Mouse (Mus musculus) MEL (cell line): Measurements from ENCODE around the gene Cd79b. TPM values are rescaled to one million over a fixed set of nuclear protein-coding genes. Genes with fewer than 3 reads are reported as not detected.
A peak's percentile ranks its signal among the peaks of the same experiment; 100 is the strongest.

Source experiments
- DNase-seq: peaks from one replicate; pipeline ENCODE4 v3.0.0; 2011; ENCODE audit warnings: low read depth, low spot score
- H3K27ac ChIP-seq: 2 replicates; pipeline ENCODE4 v1.5.1; 2012; ENCODE audit warnings: low read depth, mild to moderate bottlenecking, control low read depth, low read length, moderate library complexity; ENCODE audit not compliant: control insufficient read depth
- H3K27me3 ChIP-seq, 2 experiments: fragments of 150-350 bp in 1 of 2; sonication (generic) in 1 of 2; 2 replicates each; pipeline ENCODE4 v1.6.1; 2012; ENCODE audit warnings: low read length in 2 of 2, mild to moderate bottlenecking in 2 of 2, improper control_type of control experiment in 1 of 2, moderate library complexity in 1 of 2; ENCODE audit not compliant: insufficient read depth in 2 of 2, control insufficient read depth in 1 of 2
- H3K36me3 ChIP-seq, 2 experiments: 2 replicates each; pipeline ENCODE4 v1.6.1; 2012 to 2014; ENCODE audit warnings: low read length in 2 of 2, improper control_type of control experiment in 1 of 2, inconsistent platforms in 1 of 2, mild to moderate bottlenecking in 1 of 2; ENCODE audit not compliant: insufficient read depth in 2 of 2, control insufficient read depth in 1 of 2
- H3K4me1 ChIP-seq, 2 experiments: fragments of 150-350 bp in 1 of 2; sonication (generic) in 1 of 2; 2 replicates each; pipeline ENCODE4 v1.6.1; 2012; ENCODE audit warnings: low read length in 2 of 2, improper control_type of control experiment in 1 of 2, mild to moderate bottlenecking in 1 of 2; ENCODE audit not compliant: insufficient read depth in 2 of 2, control insufficient read depth in 1 of 2
- H3K4me3 ChIP-seq, 2 experiments: fragments of 150-350 bp in 1 of 2; sonication (generic) in 1 of 2; 2 replicates each; pipeline ENCODE4 v1.5.1; 2012; ENCODE audit warnings: low read depth in 2 of 2, low read length in 2 of 2, mild to moderate bottlenecking in 2 of 2, moderate library complexity in 2 of 2, control low read depth in 1 of 2, improper control_type of control experiment in 1 of 2; ENCODE audit not compliant: control insufficient read depth in 1 of 2, insufficient read depth in 1 of 2
- H3K79me2 ChIP-seq: 2 replicates; pipeline ENCODE4 v1.6.1; 2012; ENCODE audit warnings: mild to moderate bottlenecking, low read length, moderate library complexity; ENCODE audit not compliant: control insufficient read depth, poor library complexity, insufficient read depth
- H3K9ac ChIP-seq: 2 replicates; pipeline ENCODE4 v1.6.1; 2012; ENCODE audit warnings: low read depth, mild to moderate bottlenecking, control low read depth, low read length, moderate library complexity; ENCODE audit not compliant: control insufficient read depth, poor library complexity, severe bottlenecking
- H3K9me3 ChIP-seq: fragments of 150-350 bp; sonication (generic); replicated peaks from 2 replicates; pipeline ENCODE4 v1.6.1; 2012; ENCODE audit warnings: mild to moderate bottlenecking, low read length, improper control_type of control experiment, moderate library complexity; ENCODE audit not compliant: insufficient read depth
- CHD1 ChIP-seq: IDR thresholded peaks from 2 replicates; pipeline ENCODE4 v1.6.1; 2012; ENCODE audit warnings: low read depth, mild to moderate bottlenecking, inconsistent platforms, low read length, improper control_type of control experiment
- CHD2 ChIP-seq: IDR thresholded peaks from 2 replicates; pipeline ENCODE4 v1.6.1; 2011; ENCODE audit warnings: low read length, improper control_type of control experiment
- CTCF ChIP-seq, 3 experiments: IDR thresholded peaks in 2 of 3; conservative IDR thresholded peaks in 1 of 3; 2 replicates each; pipeline ENCODE4 v1.5.1; 2011 to 2012; ENCODE audit warnings: low read length in 3 of 3, low read depth in 2 of 3, mild to moderate bottlenecking in 2 of 3, improper control_type of control experiment in 1 of 3, inconsistent platforms in 1 of 3, mixed read lengths in 1 of 3, moderate library complexity in 1 of 3; ENCODE audit not compliant: control insufficient read depth in 1 of 3, insufficient read depth in 1 of 3, poor library complexity in 1 of 3, severe bottlenecking in 1 of 3
- ELF1 ChIP-seq: IDR thresholded peaks from 2 replicates; pipeline ENCODE4 v1.6.1; 2014; ENCODE audit warnings: low read depth, mild to moderate bottlenecking, inconsistent platforms, low read length, improper control_type of control experiment, moderate library complexity
- EP300 ChIP-seq, 2 experiments: IDR thresholded peaks; 2 replicates each; pipeline ENCODE4 v1.6.1; 2011; ENCODE audit warnings: improper control_type of control experiment in 2 of 2, low read length in 2 of 2, low read depth in 1 of 2, mild to moderate bottlenecking in 1 of 2
- ETS1 ChIP-seq: IDR thresholded peaks from 2 replicates; pipeline ENCODE4 v1.6.1; 2012; ENCODE audit warnings: low read depth, mild to moderate bottlenecking, inconsistent platforms, low read length, improper control_type of control experiment, moderate library complexity
- GABPA ChIP-seq: IDR thresholded peaks from 2 replicates; pipeline ENCODE4 v1.6.1; 2012; ENCODE audit warnings: low read depth, mild to moderate bottlenecking, inconsistent platforms, low read length, improper control_type of control experiment, moderate library complexity
- GATA1 ChIP-seq: IDR thresholded peaks from 2 replicates; pipeline ENCODE4 v1.6.1; 2011; ENCODE audit warnings: low read depth, low read length, improper control_type of control experiment
- HCFC1 ChIP-seq: IDR thresholded peaks from 2 replicates; pipeline ENCODE4 v1.6.1; 2012; ENCODE audit warnings: low read depth, mild to moderate bottlenecking, inconsistent platforms, low read length, improper control_type of control experiment, moderate library complexity
- JUND ChIP-seq: IDR thresholded peaks from 2 replicates; pipeline ENCODE4 v1.6.1; 2011; ENCODE audit warnings: low read depth, mild to moderate bottlenecking, improper control_type of control experiment, low read length
- MAFK ChIP-seq: IDR thresholded peaks from 2 replicates; pipeline ENCODE4 v1.6.1; 2011; ENCODE audit warnings: low read depth, mild to moderate bottlenecking, low read length, improper control_type of control experiment, borderline replicate concordance
- MAZ ChIP-seq: IDR thresholded peaks from 2 replicates; pipeline ENCODE4 v1.6.1; 2012; ENCODE audit warnings: low read depth, mild to moderate bottlenecking, inconsistent platforms, low read length, improper control_type of control experiment
- MEF2A ChIP-seq: IDR thresholded peaks from 2 replicates; pipeline ENCODE4 v1.6.1; 2014; ENCODE audit warnings: low read depth, mild to moderate bottlenecking, inconsistent platforms, low read length, improper control_type of control experiment; ENCODE audit not compliant: poor library complexity, insufficient replicate concordance, severe bottlenecking; ENCODE audit errors: extremely low read depth
- MXI1 ChIP-seq: IDR thresholded peaks from 2 replicates; pipeline ENCODE4 v1.6.1; 2011; ENCODE audit warnings: mild to moderate bottlenecking, low read depth, low read length, improper control_type of control experiment
- NELFE ChIP-seq: IDR thresholded peaks from 2 replicates; pipeline ENCODE4 v1.6.1; 2011; ENCODE audit warnings: low read depth, low read length, improper control_type of control experiment
- NRF1 ChIP-seq: IDR thresholded peaks from 2 replicates; pipeline ENCODE4 v1.6.1; 2014; ENCODE audit warnings: low read depth, mild to moderate bottlenecking, inconsistent platforms, low read length, improper control_type of control experiment, moderate library complexity; ENCODE audit not compliant: poor library complexity, insufficient read depth, severe bottlenecking
- POLR2A ChIP-seq, 2 experiments: IDR thresholded peaks; 2 replicates each; pipeline ENCODE4 v1.6.1; 2011 to 2012; ENCODE audit warnings: low read length in 2 of 2, mild to moderate bottlenecking in 2 of 2, control low read depth in 1 of 2, improper control_type of control experiment in 1 of 2, low read depth in 1 of 2, moderate library complexity in 1 of 2; ENCODE audit not compliant: control insufficient read depth in 1 of 2, insufficient read depth in 1 of 2, poor library complexity in 1 of 2
- POLR2AphosphoS5 ChIP-seq: IDR thresholded peaks from 2 replicates; pipeline ENCODE4 v1.6.1; 2012; ENCODE audit warnings: low read depth, borderline replicate concordance, mild to moderate bottlenecking, inconsistent platforms, low read length, moderate library complexity, mixed read lengths
- RAD21 ChIP-seq: IDR thresholded peaks from 2 replicates; pipeline ENCODE4 v1.6.1; 2011; ENCODE audit warnings: mild to moderate bottlenecking, low read depth, low read length, improper control_type of control experiment
- SIN3A ChIP-seq: IDR thresholded peaks from 2 replicates; pipeline ENCODE4 v1.6.1; 2012; ENCODE audit warnings: low read length, improper control_type of control experiment, inconsistent platforms
- SMC3 ChIP-seq: IDR thresholded peaks from 2 replicates; pipeline ENCODE4 v1.6.1; 2011; ENCODE audit warnings: low read depth, low read length, improper control_type of control experiment
- TAL1 ChIP-seq: IDR thresholded peaks from 2 replicates; pipeline ENCODE4 v1.6.1; 2012; ENCODE audit warnings: mild to moderate bottlenecking, inconsistent platforms, low read length, moderate library complexity, mixed read lengths
- TBP ChIP-seq: IDR thresholded peaks from 2 replicates; pipeline ENCODE4 v1.8.0; 2011; ENCODE audit warnings: low read depth, low read length, improper control_type of control experiment
- TCF12 ChIP-seq: IDR thresholded peaks from 2 replicates; pipeline ENCODE4 v1.6.1; 2014; ENCODE audit warnings: low read depth, mild to moderate bottlenecking, inconsistent platforms, low read length, improper control_type of control experiment, moderate library complexity
- USF1 ChIP-seq: IDR thresholded peaks from 2 replicates; pipeline ENCODE4 v1.6.1; 2014; ENCODE audit warnings: low read depth, mild to moderate bottlenecking, inconsistent platforms, low read length, improper control_type of control experiment, moderate library complexity
- USF2 ChIP-seq, 2 experiments: IDR thresholded peaks; 2 replicates each; pipeline ENCODE4 v1.6.1; 2011 to 2012; ENCODE audit warnings: improper control_type of control experiment in 2 of 2, low read length in 2 of 2, borderline replicate concordance in 1 of 2, inconsistent platforms in 1 of 2, low read depth in 1 of 2, mild to moderate bottlenecking in 1 of 2; ENCODE audit not compliant: insufficient read depth in 1 of 2
- ZC3H11A ChIP-seq: IDR thresholded peaks from 2 replicates; pipeline ENCODE4 v1.6.1; 2012; ENCODE audit warnings: low read depth, mild to moderate bottlenecking, inconsistent platforms, low read length, improper control_type of control experiment
- ZKSCAN1 ChIP-seq: IDR thresholded peaks from 2 replicates; pipeline ENCODE4 v1.6.1; 2012; ENCODE audit warnings: low read depth, mild to moderate bottlenecking, inconsistent platforms, low read length, improper control_type of control experiment, moderate library complexity
- ZMIZ1 ChIP-seq: IDR thresholded peaks from 2 replicates; pipeline ENCODE4 v1.6.1; 2012; ENCODE audit warnings: low read depth, mild to moderate bottlenecking, inconsistent platforms, low read length, improper control_type of control experiment, moderate library complexity
- ZNF384 ChIP-seq: IDR thresholded peaks from 2 replicates; pipeline ENCODE4 v1.6.1; 2012; ENCODE audit warnings: low read depth, mild to moderate bottlenecking, inconsistent platforms, low read length, improper control_type of control experiment
- polyA plus RNA-seq, 2 experiments: library from polyadenylated mRNA; stranded (reverse) in 1 of 2; unstranded in 1 of 2; fragments of >175 nt in 1 of 2; fragments of >200 nt in 1 of 2; gene quantifications; 2 replicates each; pipeline versions ENCODE4 v1.2.1 to v1.2.4; 2012; ENCODE audit warnings: low replicate concordance in 2 of 2, low read depth in 1 of 2; ENCODE audit not compliant: insufficient read length in 2 of 2, insufficient read depth in 1 of 2, missing spikeins in 1 of 2
- total RNA-seq: library from RNA; depleted of rRNA; stranded (reverse); fragments of 300-350 nt; gene quantifications from 2 replicates; pipeline ENCODE4 v1.2.3, GENCODE M21; 2012; rRNA removed

Gene Cd79b
- total RNA-seq (0.36 and 0.54 TPM in 2 replicates), polyA plus RNA-seq (1 to 10 TPM in 1 of 2 experiments, not detected in 1; 2.4 TPM)

GRCm38 (mm10) chr11:106314333-106314812 lies at the start of gene Cd79b:
Gene Cd79b (minus strand): TSS chr11:106314762.
- Histone ChIP-seq H3K27ac (no peak within 1 kb of the TSS), H3K79me2 (no peaks in the 10 kb centered on the region), H3K4me1 (peaks cover 0 to 6% of the 10 kb centered on the region in 2 experiments; a peak in 1 of 4 replicates), H3K27me3 (peaks cover 0 to under 1% of the 10 kb centered on the region in 2 experiments; a peak in 1 of 4 replicates), H3K36me3 (no peaks in the 10 kb centered on the region), H3K4me3 (no peak within 1 kb of the TSS), H3K9ac (no peak within 1 kb of the TSS), H3K9me3 (no peaks in the 10 kb centered on the region)
- TF ChIP-seq ZNF384, result no peak
- no peak for TF ChIP-seq GATA1
- TF ChIP-seq HCFC1, result no peak
- no peak for TF ChIP-seq SMC3
- no peak for TF ChIP-seq NELFE
- no peak for TF ChIP-seq NRF1
- no peak for TF ChIP-seq CTCF (IDR thresholded peaks at IDR 0.05 in 2 of 3, conservative IDR thresholded peaks at IDR 0.05 in 1 of 3; ENCODE audit: control insufficient read depth in 1 of 3, insufficient read depth in 1 of 3, low read depth in 2 of 3, low read length in 3 of 3, poor library complexity in 1 of 3, severe bottlenecking in 1 of 3)
- no peak for TF ChIP-seq JUND
- no peak for TF ChIP-seq CHD2
- no peak for TF ChIP-seq CHD1
- TF ChIP-seq EP300 (IDR thresholded peaks at IDR 0.05; ENCODE audit: low read depth in 1 of 2, low read length in 2 of 2), result no peak
- TF ChIP-seq USF2 (IDR thresholded peaks at IDR 0.05; ENCODE audit: borderline replicate concordance in 1 of 2, insufficient read depth in 1 of 2, low read depth in 1 of 2, low read length in 2 of 2), result no peak
- TF ChIP-seq POLR2A (IDR thresholded peaks at IDR 0.05; ENCODE audit: control insufficient read depth in 1 of 2, insufficient read depth in 1 of 2, low read depth in 1 of 2, low read length in 2 of 2, poor library complexity in 1 of 2), result no peak
- no peak for TF ChIP-seq ETS1
- TF ChIP-seq ZKSCAN1, result no peak
- no peak for TF ChIP-seq TAL1
- no peak for TF ChIP-seq TBP
- no peak for TF ChIP-seq POLR2AphosphoS5
- no peak for TF ChIP-seq TCF12
- DNase-seq, result no peak

- H3K27ac ChIP-seq, result no peak overlapping the region
- H3K79me2 ChIP-seq, result no peaks in the 10 kb centered on the region
- DNase-seq, result peak; percentile 66
- no peaks in the 10 kb centered on the region for H3K36me3 ChIP-seq
- no peaks in the 10 kb centered on the region for H3K4me1 ChIP-seq
- H3K9me3 ChIP-seq, result no peaks in the 10 kb centered on the region
- TF ChIP-seq ELF1 (no peak), MXI1 (no peak), MEF2A (no peak), CTCF (IDR thresholded peaks at IDR 0.05 in 2 of 3, conservative IDR thresholded peaks at IDR 0.05 in 1 of 3; ENCODE audit: control insufficient read depth in 1 of 3, insufficient read depth in 1 of 3, low read depth in 2 of 3, low read length in 3 of 3, poor library complexity in 1 of 3, severe bottlenecking in 1 of 3) (peak; percentile 66 to 89 (median 78)), TCF12 (no peak), ZNF384 (no peak), NELFE (no peak), ZC3H11A (peak; percentile 33; the same call in 1 of the 2 replicates), USF1 (no peak), GABPA (no peak), MAZ (no peak), MAFK (no peak), RAD21 (peak; percentile 43), SIN3A (no peak), ZMIZ1 (no peak), CHD1 (no peak), TAL1 (no peak), EP300 (IDR thresholded peaks at IDR 0.05; ENCODE audit: low read depth in 1 of 2, low read length in 2 of 2) (no peak), SMC3 (peak; percentile 75)
- peaks cover 12 to 15% of the 10 kb centered on the region in 2 experiments for H3K27me3 ChIP-seq
- no peak overlapping the region for H3K4me3 ChIP-seq
- no peak overlapping the region for H3K9ac ChIP-seq
Measured at GRCm38 (mm10) chr11:106359350-106359749, 44.8 kb upstream of the Cd79b start.
